Mouse (Mus musculus): ENCODE measurements around the gene Smg9. TPM values are rescaled to one million over a fixed set of nuclear protein-coding genes. Genes with fewer than 3 reads are reported as not detected.
"Not testable (repeated sequence)": the region's sequence is repeated elsewhere in the genome, so short reads cannot be mapped to it uniquely, and the experiment has no call there.

Gene Smg9
- total RNA-seq, 2 experiments from 2014 or later, result 42.0 to 43.2 TPM

DNA sequence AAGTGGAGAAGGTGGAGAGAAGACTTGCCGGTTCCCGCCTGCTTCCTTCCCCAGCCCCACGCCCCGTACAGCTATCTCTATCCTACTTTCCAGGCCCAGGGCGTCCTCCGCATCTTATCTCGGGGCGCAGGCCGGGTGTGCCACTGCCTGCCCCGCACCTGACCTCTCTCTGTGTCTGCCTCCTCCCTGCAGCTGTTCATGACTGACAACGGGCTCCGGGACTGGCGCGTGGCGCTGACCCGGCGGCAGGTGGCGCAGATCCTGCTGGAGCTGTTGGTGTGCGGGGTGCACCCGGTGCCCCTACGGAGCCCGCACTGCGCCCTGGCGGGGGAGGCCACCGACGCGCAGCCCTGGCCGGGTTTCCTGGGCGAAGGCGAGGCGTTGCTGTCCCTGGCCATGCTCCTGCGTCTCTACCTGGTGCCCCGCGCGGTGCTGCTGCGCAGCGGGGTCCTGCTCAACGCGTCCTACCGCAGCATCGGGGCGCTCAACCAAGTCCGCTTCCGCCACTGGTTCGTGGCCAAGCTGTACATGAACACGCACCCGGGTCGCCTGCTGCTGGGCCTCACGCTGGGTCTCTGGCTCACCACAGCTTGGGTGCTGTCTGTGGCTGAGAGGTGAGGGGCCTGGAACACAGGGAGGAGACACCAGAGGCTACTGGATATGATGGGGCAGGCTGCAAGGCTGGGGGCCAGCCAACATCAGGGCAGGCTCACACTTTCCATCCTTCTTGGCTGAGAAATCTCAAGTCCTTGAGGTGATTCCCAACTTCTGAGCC is 22.1 kb upstream of the Smg9 start:
- DNase-seq, result no peak
- intact Hi-C loops (cut with DNase I), result no loop called here

DNA sequence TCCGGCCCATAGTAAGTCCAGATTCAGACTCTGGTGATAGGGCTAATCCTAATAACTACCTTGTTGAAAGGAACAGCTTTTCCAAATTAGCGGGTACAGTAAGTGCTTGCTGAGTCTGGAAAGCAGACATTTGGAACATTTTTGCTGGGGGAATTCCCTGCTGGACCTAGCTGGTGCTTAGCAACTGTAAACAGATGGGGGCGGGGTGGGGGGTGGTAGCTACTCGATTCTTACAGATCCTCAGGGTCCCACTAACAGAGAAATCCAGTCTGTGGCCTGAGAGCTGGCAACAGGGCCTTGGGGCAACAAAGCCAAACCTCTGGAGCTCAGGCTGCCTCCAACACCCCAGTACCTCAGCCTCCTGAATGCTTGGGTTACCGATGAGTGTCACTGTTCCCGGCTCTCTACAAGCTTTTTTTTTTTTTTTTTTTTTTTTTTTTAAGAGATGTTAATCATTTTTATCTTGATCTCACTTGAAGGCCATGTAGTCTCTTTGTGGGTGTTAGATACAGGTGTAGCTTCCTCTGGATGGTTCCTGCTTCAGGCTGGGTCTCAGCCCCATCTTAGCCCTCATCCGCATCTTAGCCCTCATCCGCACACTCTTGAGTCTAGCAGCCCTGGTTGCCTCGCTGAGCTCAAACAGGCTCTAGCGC is 21.2 kb upstream of the Smg9 start:
- intact Hi-C loops (cut with DNase I), result no loop called here

DNA sequence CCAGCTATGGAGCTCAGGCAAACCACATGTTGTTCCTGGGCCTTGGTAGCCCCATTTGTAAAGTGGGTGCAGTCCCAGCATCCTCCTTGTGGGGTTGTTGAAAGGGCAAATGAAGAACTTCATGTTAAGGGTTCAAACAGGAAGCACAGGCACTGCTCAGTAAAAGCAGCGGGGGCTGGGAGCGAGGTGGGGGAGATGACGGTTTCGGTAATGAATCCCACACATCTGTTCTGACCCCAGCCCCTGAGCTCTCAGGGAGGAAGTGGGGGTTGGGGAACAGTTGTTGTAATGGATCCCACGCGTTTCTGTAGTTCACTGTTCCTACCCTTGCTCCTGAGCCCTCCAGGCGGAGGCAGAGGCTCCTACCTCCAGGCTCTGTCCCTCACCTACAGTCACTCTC is 19.5 kb upstream of the Smg9 start:
- DNase-seq, result no peak
- intact Hi-C loops (cut with DNase I), result loop anchor here (5.0 kb wide), 1 partner anchor 43 kb away; no protein-coding TSS in a partner anchor

More for the DNA sequence above, 21.2 kb upstream of the Smg9 start:
- DNase-seq, result no peak

DNA sequence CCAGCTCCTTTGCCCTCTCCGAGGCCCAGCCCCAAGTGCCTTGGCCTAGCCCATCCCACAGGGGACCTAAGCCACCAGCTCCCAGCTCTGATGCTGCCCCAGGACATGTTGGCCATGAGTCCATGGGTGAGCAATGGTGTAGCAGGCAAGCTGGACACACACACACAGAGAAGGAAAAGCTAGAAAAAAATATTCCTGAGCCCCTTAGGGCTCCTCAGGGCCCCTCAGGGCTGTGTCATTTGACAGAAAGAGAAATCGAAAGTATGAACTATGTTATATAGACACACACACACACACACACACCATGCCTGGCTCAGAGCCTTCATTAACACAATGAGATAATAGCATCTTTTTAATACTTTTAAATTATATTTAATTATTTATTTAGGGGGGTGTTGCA is 19.0 kb upstream of the Smg9 start:
- DNase-seq, result no peak
- intact Hi-C loops (cut with DNase I), result loop anchor here (5.0 kb wide), 1 partner anchor 43 kb away; no protein-coding TSS in a partner anchor

DNA sequence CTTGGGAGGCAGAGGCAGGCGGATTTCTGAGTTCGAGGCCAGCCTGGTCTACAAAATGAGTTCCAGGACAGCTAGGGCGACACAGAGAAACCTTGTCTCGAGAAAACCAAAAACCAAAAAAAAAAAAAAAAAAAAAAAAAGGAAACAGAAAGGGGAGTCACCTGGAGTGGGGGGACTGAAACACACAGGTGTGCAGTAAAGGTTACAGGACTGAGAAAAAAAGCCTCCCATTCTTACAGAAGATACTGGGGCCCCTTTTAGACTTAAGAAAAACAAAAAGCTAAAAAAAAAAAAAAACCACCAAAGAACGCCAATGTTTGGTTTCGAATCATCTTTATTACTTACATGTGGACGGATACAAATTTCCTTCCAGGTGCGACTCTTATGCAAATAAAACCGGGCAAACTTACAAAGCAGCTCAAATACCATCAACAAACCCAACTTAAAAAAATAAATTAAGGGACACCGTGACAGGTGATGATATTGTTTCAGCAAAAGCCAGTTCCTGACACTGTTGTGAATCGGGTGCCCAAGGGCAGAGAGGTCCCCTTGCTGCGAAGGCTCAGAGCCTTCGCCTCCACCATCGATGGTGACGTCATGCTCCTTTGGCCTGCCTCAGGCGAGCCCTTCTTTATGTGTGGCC is 16.6 kb upstream of the Smg9 start:
- no peak for DNase-seq
- intact Hi-C loops (cut with DNase I), result loop anchor here (5.0 kb wide), 1 partner anchor 46 kb away; no protein-coding TSS in a partner anchor

DNA sequence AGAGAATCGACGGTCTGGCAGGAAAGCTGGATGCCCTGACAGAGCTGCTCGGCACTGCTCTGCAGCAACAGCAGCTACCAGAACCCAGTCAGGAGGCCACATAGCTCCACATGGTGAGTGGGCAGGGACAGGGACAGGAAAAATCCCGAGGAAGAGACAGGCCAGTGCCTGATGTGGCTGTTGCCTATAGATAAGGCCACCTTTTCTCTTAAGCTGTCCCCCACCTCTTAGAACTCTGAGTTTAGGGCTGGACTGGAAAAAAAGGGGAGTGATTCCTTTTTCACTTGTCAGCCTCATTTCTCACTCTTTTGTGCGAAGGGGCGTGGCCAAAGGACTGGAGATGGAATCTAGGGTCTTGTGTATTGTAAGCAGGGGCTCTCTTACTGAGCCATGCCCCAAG is 15.3 kb upstream of the Smg9 start:
- intact Hi-C loops (cut with DNase I), result loop anchor here (5.0 kb wide), 1 partner anchor 47 kb away; no protein-coding TSS in a partner anchor
- DNase-seq, result no peak

DNA sequence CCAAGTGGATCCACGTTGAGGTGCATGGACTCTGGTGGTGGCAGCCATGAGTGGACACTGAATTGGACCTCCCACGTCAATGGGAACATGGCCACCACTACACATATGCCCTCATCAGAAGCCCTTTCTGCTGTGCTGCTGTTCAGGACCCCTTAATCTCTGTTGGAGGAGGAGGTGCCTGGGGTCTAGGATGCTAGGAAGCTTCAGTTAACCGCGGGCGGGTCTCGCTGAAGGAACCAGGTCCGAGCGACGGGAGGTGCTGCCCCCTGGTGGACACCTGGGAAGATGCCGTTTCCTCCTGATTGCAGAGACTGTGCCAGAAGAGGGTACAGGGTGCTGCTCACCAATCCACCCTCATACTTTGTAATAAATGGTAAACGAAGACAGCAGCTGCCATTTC is 14.6 kb upstream of the Smg9 start:
- peak; percentile 77 for DNase-seq
- intact Hi-C loops (cut with DNase I), result loop anchor here (5.0 kb wide), 1 partner anchor 48 kb away; no protein-coding TSS in a partner anchor

DNA sequence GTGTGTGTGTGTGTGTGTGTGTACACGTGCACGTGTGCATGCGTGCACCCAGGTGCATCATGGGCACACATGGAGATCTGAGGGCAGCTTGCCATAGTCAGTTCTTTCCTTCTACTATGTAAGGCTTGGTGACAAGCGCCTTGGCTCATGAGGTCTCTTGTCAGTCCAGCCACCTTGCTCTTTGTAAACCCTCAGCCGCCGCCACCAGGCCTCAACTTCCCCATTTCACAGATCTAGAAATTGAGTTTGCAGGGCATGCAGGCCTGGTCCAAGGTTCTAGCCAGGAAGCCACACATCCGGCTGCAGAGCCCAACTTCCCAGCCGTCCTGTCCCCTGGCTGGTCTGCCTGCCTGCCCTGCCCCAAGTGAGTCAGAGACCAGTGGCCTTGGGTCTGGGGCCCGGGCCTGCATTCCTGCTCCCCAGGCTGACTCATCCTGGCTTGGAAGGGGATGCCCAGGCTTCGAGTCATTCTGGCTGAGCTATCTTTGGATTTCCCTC is 12.3 kb upstream of the Smg9 start:
- intact Hi-C loops (cut with DNase I), result no loop called here
- no peak for DNase-seq

DNA sequence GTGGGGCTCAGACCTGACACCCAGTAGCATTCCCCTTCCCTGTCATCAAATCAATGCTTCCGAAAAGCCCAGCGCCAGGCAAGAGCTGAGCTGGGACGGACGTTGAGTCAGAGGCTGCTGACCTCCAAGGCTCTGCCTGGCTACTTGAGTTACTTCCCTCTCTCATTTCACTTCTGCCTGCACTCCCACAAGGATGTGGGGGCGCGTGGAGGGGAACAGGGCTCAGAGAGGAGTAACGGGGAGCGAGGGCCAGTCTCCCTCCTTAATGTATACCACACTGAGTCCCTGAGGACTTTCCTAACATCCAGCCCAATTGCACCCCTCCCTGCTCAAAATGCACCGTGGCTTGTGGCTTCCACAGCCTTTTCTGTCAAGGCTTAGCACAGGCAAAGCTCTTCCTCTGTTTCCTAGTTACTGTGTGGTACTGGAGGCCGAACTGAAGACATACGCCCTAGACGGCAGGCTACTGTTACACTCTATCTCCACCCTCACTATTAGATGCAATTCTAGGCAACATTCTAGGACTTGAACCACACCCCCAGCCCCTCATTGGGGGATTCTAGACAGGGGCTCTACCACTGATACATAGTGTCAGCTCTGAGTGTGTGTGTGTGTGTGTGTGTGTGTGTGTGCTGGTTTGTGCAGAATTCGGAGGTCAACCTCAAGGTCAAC is 9.8 kb upstream of the Smg9 start:
- DNase-seq, result no peak
- intact Hi-C loops (cut with DNase I), result no loop called here

DNA sequence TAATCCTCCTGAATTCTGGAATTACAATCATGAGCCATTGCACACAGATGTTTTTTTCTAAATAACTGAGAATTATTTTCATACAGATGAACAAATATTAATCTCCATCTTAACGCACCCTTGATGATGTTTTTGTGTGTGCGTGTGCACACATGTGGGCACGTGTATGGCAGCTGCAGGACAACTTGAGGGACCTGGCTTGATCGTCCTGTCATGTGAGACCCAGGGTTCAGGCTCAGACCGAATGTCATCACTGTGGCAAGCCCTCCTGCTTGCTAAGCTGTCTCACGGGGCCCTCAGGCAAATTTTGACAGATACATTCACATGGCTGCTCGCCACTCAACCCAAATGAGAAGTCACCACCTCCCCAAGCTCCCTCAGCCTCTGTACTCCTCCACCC is 8.9 kb upstream of the Smg9 start:
- intact Hi-C loops (cut with DNase I), result no loop called here
- no peak for DNase-seq

DNA sequence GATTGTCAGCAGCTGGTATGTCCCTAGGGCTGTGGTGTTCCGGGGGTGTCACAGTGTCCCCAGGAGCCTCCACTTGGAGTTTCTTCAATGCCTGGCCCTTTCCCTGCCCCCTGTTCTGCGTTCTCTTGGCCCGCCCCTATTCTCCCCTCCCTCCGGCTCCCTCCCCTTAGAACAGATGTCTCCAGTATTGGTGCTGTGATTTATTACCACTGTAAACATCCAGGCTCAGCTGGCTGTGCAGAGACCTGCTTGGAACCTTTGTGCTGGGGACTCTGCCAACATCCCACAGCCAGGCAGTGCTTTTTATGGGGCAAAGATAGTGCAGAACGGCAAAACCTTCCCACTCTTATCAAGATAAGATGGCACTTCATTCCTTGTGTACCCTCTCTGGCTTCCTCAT is 8.3 kb upstream of the Smg9 start:
- DNase-seq, result no peak
- intact Hi-C loops (cut with DNase I), result no loop called here

DNA sequence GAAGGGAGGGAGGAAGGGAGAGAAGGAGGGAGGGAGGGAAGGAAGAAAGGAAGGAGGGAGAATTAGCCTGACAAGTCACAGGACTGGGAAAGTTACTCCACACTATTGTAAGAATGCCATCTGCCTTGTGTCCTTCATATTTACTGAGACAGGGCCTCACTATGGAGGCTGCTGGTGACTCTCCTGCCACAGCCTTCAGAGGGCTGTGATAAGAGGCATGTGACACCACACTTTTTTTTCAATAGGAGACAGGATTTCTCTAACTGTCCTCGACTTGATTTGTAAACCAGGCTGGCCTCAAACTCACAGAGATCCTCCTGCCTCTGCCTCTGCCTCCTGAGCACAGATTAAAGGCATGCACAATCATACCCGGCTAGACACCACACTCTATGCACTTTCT is 7.7 kb upstream of the Smg9 start:
- no peak for DNase-seq
- intact Hi-C loops (cut with DNase I), result no loop called here

DNA sequence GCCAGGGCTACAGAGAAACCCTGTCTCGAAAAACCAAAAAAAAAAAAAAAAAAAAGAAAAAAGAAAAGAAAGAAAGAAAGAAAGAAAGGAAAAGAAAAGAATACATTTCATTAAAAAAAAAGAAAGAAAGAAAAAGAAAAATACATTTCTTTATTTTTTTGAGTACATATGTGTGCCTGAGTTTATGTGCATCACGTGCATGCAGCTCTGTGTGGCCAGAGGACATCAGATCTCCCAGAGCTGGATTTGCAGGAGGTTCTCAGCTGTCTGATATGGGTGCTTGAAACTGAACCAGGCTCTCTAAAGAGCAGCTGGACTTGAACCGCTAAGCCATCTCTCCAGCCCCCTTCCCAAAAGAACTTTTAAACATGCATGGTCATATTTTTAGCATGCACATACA is 5.4 kb upstream of the Smg9 start:
- no peak for DNase-seq

DNA sequence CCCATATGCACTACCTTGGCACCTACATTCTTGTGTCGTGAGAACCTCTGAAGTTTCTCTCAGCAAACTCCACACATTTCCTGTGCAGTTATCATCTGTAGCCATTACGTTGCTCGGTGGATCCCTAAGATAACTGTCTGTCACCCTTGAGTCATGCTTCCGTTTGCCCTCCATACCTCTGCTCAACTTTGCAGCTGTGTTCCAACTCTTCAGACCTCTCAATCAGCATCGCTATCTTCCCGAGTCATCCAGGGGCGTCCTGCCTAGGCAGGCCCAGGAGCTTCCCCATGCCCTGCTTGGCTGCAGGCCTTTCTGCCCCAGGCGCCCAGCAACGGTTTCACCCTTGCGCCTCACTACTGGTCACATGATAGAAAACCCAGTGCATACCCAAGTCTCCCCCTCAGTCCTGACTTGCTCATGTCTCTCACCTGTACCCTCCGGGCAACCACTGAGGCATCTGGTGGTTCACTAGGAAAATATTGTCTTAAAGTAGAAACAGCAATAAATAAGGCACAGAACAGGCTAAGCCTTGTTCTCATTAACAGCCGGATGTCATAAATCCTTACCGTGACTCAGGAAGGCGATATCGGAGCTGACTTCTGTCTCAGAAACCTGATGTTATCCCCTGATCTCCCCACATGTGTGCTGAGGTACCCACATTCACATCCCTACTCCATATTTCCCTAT is 4.8 kb upstream of the Smg9 start:
- intact Hi-C loops (cut with DNase I), result no loop called here
- no peak for DNase-seq

More for the DNA sequence above, 5.4 kb upstream of the Smg9 start:
- intact Hi-C loops (cut with DNase I), result no loop called here

DNA sequence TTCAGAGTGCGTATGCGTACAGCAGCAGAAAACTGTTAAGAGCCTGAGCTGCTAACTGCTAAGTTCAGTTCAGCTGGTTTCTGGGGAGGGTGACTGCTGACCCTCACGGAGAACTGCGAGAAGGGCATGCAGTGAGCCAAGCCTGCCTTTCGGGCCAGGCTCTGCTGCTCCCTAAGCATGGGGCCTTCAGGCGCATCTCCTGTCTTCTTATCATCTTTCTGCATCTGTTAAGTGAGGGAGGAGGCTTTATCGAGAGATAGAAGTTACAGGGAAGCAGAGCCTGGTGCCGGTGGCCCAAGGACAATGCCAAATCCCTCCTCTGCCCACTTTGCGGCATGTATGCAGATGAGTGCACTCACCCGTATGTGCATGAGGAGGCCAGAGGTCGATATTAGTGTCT is 2.6 kb upstream of the Smg9 start:
- DNase-seq, result no peak
- intact Hi-C loops (cut with DNase I), result no loop called here

DNA sequence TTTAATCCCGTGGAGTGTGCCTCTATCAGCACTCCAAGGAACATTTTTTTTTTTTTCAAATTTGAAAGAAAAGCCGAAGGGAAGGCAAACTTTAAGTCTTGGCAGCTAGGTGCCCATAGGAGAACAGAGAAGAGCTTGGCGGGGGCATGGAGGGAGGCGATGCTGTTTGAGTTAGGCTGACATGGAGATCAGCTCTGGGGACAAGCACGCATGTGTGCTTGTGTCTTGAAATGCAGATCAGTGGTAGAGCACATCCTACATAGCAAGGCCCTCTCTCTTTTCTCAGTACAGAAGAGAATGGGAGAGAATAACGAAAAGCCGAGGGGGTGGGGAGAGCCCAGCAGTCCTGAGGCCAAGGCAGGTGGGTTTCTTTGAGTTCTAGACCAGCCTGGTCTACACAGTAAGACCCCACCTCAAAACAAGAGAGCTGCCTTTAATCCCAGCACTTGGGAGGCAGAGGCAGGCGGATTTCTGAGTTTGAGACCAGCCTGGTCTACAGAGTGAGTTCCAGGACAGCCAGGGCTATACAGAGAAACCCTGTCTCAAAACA is 980 bp upstream of the Smg9 start:
- no peak for DNase-seq
- intact Hi-C loops (cut with DNase I), result no loop called here

DNA sequence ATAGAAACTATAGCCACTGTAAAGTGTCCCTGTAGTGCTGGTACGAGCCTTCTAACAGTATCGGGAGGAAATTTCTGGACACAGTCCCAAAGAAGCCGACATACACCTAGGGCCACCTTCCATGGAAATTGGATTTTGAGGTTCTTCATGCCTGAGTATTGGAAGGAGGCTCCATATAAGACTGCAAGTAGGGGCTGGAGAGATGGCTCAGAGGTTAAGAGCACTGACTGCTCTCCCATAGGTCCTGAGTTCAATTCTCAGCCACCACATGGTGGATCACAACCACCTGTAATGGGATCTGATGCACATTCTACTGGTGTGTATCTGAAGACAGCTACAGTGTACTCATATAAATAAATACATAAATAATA is 648 bp downstream of the Smg9 start:
- intact Hi-C loops (cut with DNase I), result no loop called here
- no peak for DNase-seq

DNA sequence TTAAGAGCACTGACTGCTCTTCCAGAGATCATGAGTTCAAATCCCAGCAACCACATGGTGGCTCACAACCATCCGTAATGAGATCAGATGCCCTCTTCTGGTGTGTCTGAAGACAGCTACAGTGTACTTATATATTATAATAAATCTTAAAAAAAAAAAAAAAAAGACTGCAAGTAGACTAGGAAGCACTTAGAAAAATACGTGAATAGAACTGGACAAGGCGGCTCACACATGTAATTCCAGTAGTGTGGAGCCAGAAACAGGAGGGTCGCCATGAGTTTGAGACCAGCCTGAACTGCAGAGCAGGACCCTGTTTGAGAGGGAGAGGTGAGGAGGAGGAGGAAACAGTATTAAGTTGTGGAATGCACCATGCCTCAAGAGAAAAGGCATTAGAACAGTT is 1.1 kb downstream of the Smg9 start:
- intact Hi-C loops (cut with DNase I); DNase-seq: not testable (repeated sequence)

DNA sequence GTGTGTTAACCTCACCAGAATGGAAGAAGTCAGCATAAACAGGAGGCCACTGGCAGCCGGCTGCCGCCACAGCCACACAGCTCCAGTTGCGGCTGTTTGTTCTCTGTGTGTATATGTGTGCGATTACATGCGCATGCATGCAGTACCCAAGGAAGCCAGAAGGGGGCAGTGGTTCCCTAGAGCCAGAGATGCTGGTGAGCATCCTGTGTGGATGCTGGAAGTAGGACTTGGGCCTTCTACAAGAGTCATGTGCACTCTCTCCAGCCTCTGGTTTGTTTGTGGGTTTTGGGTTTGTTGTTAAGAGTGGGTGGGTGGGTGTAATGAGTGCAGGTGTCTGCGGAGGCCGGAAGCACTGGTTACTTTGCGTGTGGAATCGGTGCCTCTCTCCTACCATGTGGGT is 3.4 kb downstream of the Smg9 start:
- no peak for DNase-seq
- intact Hi-C loops (cut with DNase I), result no loop called here

DNA sequence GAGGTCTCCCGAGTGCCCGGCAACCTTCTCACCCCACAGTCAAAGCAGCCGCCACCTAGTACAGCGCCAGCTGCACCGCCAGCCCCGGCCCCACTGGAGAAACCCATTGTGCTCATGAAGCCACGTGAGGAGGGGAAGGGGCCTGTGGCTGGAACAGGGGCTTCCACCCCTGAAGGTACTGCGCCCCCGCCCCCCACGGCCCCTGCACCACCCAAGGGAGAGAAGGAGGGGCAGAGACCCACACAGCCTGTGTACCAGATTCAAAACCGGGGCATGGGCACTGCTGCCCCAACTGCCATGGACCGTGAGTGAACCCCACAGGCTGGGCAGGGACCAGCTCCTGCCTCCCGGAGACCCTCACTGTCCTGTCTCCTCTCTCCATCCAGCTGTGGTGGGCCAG is 6.2 kb downstream of the Smg9 start:
- no peak for DNase-seq
- intact Hi-C loops (cut with DNase I), result no loop called here

Measured in left cerebral cortex, postnatal 4 days (tissue).